Mouse (Mus musculus): ENCODE data around the gene Itgax. TPM values are rescaled to one million over a fixed set of nuclear protein-coding genes. Genes with fewer than 3 reads are reported as not detected.
"Not testable (repeated sequence)": the region's sequence is repeated elsewhere in the genome, so short reads cannot be mapped to it uniquely, and the experiment has no call there.

Gene Itgax
- total and polyA plus RNA-seq, 3 experiments = 0.17 to 0.99 (median 0.26) TPM

DNA sequence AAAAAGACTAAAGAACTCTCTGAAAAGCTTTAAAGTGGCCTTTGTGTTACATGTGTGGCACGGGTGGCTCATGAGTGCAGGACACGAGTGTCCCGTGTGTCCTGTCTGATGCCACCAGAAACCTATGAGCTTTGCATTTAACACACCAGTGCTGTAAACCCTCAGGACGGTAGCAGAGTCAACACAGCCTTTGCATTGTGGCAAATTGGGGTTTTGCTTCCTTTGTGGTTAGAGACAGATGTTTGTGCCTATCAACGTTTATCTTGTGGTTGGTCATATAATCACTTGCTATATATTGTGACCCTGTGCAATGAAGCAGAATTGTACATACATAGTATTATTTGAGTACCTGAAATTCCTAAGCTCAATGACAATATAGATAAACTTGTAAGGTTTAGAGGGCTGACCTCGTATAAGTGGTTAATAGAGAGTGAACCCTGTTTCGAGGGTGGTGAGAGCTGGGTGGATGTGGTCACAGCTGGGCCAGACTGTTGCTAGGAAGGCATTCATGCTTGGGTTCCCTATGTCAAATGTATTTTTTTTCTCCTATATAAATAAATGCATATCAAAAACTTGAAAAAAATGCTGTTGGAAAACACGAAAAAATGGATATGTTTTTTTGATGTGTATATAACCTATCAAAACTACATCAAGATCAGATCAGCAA lies 29.5 kb downstream of the Itgax start:
- H3K4me3 ChIP-seq (replicated peaks in 1 of 3; ENCODE audit: low read depth in 2 of 3, low read length in 2 of 3, poor library complexity in 1 of 3); H3K4me1 ChIP-seq (ENCODE audit: control insufficient read depth in 1 of 2, insufficient read depth in 2 of 2); dilution Hi-C loops (cut with MboI; ENCODE audit: extremely low pct_ligation_motif_present, extremely low pct_unique_long_range_greater_than_20kb, low sequenced_read_pairs); DNase-seq (ENCODE audit: extremely low read depth); H3K9ac ChIP-seq (ENCODE audit: insufficient read depth, low read depth); H3K79me2 ChIP-seq (replicated peaks; ENCODE audit: control insufficient read depth, extremely low read depth, insufficient read depth, poor library complexity, severe bottlenecking); H3K27ac ChIP-seq (ENCODE audit: insufficient read depth, low read depth); H3K4me2 ChIP-seq (ENCODE audit: insufficient read depth, low read depth, poor library complexity, severe bottlenecking); H3K9me3 ChIP-seq (replicated peaks; ENCODE audit: low read length); in situ Hi-C loops (cut with MboI; ENCODE audit: low pct_ligation_motif_present, low pct_unique_long_range_greater_than_20kb, low sequenced_read_pairs); H3K27me3 ChIP-seq (replicated peaks); H3K36me3 ChIP-seq (replicated peaks in 1 of 2; ENCODE audit: control insufficient read depth in 1 of 2, insufficient read depth in 1 of 2, low read length in 1 of 2): not testable (repeated sequence)

DNA sequence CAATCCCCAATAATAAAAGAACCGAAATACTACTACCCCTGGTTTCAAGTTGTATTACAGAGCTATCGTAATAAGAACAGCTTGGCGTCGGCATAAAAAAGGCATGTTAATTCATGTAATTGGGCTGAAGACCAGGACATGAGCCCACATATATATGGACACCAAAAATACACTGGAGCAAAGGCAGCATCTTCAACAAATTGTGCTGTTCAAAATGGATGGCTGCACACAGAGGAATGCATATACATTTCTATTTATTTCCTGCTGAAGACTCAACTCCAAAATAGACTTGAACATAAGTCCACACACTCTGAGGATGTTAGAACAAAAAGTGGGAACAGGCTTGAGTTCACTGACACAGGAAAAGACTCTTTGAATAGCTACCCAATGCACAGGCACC lies 34.7 kb downstream of the Itgax start:
- in situ Hi-C loops (cut with MboI; ENCODE audit: low pct_ligation_motif_present, low pct_unique_long_range_greater_than_20kb, low sequenced_read_pairs) = no loop called here
- Histone ChIP-seq H3K79me2 (replicated peaks; ENCODE audit: control insufficient read depth, extremely low read depth, insufficient read depth, poor library complexity, severe bottlenecking) (no peaks in the 10 kb centered on the region), H3K4me2 (ENCODE audit: insufficient read depth, low read depth, poor library complexity, severe bottlenecking) (no peak overlapping the region), H3K9me3 (replicated peaks; ENCODE audit: low read length) (no peaks in the 10 kb centered on the region), H3K9ac (ENCODE audit: insufficient read depth, low read depth) (no peak overlapping the region), H3K4me1 (ENCODE audit: control insufficient read depth in 1 of 2, insufficient read depth in 2 of 2) (peaks cover 4 to 6% of the 10 kb centered on the region in 2 experiments; a peak in 2 of 4 replicates), H3K36me3 (replicated peaks in 1 of 2; ENCODE audit: control insufficient read depth in 1 of 2, insufficient read depth in 1 of 2, low read length in 1 of 2) (no peaks in the 10 kb centered on the region), H3K27me3 (replicated peaks) (no peaks in the 10 kb centered on the region), H3K4me3 (replicated peaks in 1 of 3; ENCODE audit: low read depth in 2 of 3, low read length in 2 of 3, poor library complexity in 1 of 3) (no peak overlapping the region), H3K27ac (ENCODE audit: insufficient read depth, low read depth) (no peak overlapping the region)
- no peak for DNase-seq (ENCODE audit: extremely low read depth)
- TF ChIP-seq USF1 (IDR thresholded peaks at IDR 0.05; ENCODE audit: low read depth, low read length) (no peak), RCOR1 (conservative IDR thresholded peaks at IDR 0.05; ENCODE audit: low read depth, low read length) (no peak), JUN (IDR thresholded peaks at IDR 0.05; ENCODE audit: insufficient read depth, low read depth, low read length) (no peak), POLR2AphosphoS2 (IDR thresholded peaks at IDR 0.05; ENCODE audit: low read depth, low read length) (no peak), TCF12 (IDR thresholded peaks at IDR 0.05; ENCODE audit: low read depth, low read length) (no peak), MYC (IDR thresholded peaks at IDR 0.05; ENCODE audit: low read depth, low read length) (no peak)
- dilution Hi-C loops (cut with MboI; ENCODE audit: extremely low pct_ligation_motif_present, extremely low pct_unique_long_range_greater_than_20kb, low sequenced_read_pairs) = no loop called here

DNA sequence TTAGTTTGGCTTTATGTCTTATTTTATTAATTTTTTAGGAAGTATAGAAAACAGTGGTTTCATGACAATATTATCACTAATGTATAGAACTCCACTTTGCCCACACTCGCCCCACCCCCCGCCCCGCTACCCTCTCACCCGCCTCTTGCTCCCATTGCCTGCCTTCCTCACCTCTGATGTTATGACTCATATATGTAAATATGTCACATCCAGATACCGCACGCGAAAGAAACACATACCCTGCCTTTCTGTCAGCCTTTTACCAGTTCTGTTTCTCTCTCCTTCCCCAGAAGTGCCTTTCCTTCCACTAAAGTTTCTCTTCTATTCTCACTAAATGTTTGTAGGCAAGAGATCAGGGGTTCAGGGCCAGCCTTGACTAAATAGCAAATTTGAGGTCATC lies 37.0 kb downstream of the Itgax start:
- peaks cover 4 to 6% of the 10 kb centered on the region in 2 experiments; a peak in 2 of 4 replicates for H3K4me1 ChIP-seq (ENCODE audit: control insufficient read depth in 1 of 2, insufficient read depth in 2 of 2)
- DNase-seq (ENCODE audit: extremely low read depth) = peak; percentile 43
- no peaks in the 10 kb centered on the region for H3K27me3 ChIP-seq (replicated peaks)
- no peak overlapping the region for H3K4me3 ChIP-seq (replicated peaks in 1 of 3; ENCODE audit: low read depth in 2 of 3, low read length in 2 of 3, poor library complexity in 1 of 3)
- dilution Hi-C loops (cut with MboI; ENCODE audit: extremely low pct_ligation_motif_present, extremely low pct_unique_long_range_greater_than_20kb, low sequenced_read_pairs) (no loop called here), in situ Hi-C loops (cut with MboI; ENCODE audit: low pct_ligation_motif_present, low pct_unique_long_range_greater_than_20kb, low sequenced_read_pairs) (no loop called here)
- no peak overlapping the region for H3K27ac ChIP-seq (ENCODE audit: insufficient read depth, low read depth)
- no peaks in the 10 kb centered on the region for H3K9me3 ChIP-seq (replicated peaks; ENCODE audit: low read length)
- peak; percentile 81 for TF ChIP-seq IRF4 (IDR thresholded peaks at IDR 0.05; ENCODE audit: low read depth, low read length)
- TF ChIP-seq CHD2 (IDR thresholded peaks at IDR 0.05; ENCODE audit: low read length) = peak; percentile 59; the same call in 1 of the 2 replicates
- peak; percentile 61 for TF ChIP-seq EP300 (IDR thresholded peaks at IDR 0.05; ENCODE audit: low read length)
- TF ChIP-seq MEF2A (IDR thresholded peaks at IDR 0.05; ENCODE audit: borderline replicate concordance, low read depth, low read length) = no peak
- TF ChIP-seq JUND (conservative IDR thresholded peaks at IDR 0.05; ENCODE audit: low read depth, low read length) = peak; percentile 62; the same call in 1 of the 2 replicates
- TF ChIP-seq MAFK (IDR thresholded peaks at IDR 0.05; ENCODE audit: insufficient replicate concordance, low read length) = 0 out of 2 replicates have a peak, but pooled peaks have one; percentile 9
- peak; percentile 50; the same call in 1 of the 2 replicates for TF ChIP-seq JUN (IDR thresholded peaks at IDR 0.05; ENCODE audit: insufficient read depth, low read depth, low read length)
- TF ChIP-seq NELFE (IDR thresholded peaks at IDR 0.05; ENCODE audit: low read depth, low read length) = no peak
- TF ChIP-seq BHLHE40 (IDR thresholded peaks at IDR 0.05; ENCODE audit: low read depth, low read length) = peak; percentile 67
- H3K9ac ChIP-seq (ENCODE audit: insufficient read depth, low read depth) = no peak overlapping the region
- H3K36me3 ChIP-seq (replicated peaks in 1 of 2; ENCODE audit: control insufficient read depth in 1 of 2, insufficient read depth in 1 of 2, low read length in 1 of 2) = no peaks in the 10 kb centered on the region
- H3K4me2 ChIP-seq (ENCODE audit: insufficient read depth, low read depth, poor library complexity, severe bottlenecking) = 0 out of 2 replicates have a peak overlapping the region, but pooled peaks have one; percentile 12
- H3K79me2 ChIP-seq (replicated peaks; ENCODE audit: control insufficient read depth, extremely low read depth, insufficient read depth, poor library complexity, severe bottlenecking) = no peaks in the 10 kb centered on the region

All from CH12.LX (cell line).